11 mouse cellular contexts compared by ENCODE assay signal in genomic region chr6:53398297-53399140, GRCm38 (mm10).
DNase-seq lines count a peak whose midpoint lies in the region; ATAC-seq lines count a peak whose summit lies in the region.
"Had no signal": no experiment of that assay in that cellular context is flagged by ENCODE, and none has a peak within 500 bp of the region (broad histone marks: within the 10 kb centered on the region; RNA-seq: fewer than 3 reads in every experiment).

No protein-coding gene starts in this region.

- H3K27me3 ChIP-seq in hindbrain, embryonic 13.5 days, result no peaks in the 10 kb centered on the region
- no peaks in the 10 kb centered on the region for H3K27me3 ChIP-seq in hindbrain, embryonic 11.5 days (ENCODE audit: control insufficient read depth, insufficient read depth, low read length)

- peaks cover 38% of the 10 kb centered on the region for H3K4me1 ChIP-seq in hindbrain, embryonic 13.5 days (replicated peaks)
- 0 out of 2 replicates have a peak, but pooled peaks cover 4% of the 10 kb centered on the region for H3K4me1 ChIP-seq in hindbrain, embryonic 11.5 days (replicated peaks; ENCODE audit: control insufficient read depth, insufficient read depth, low read length)

- H3K36me3 ChIP-seq in hindbrain, embryonic 13.5 days, result no peaks in the 10 kb centered on the region
- H3K36me3 ChIP-seq in hindbrain, embryonic 11.5 days (ENCODE audit: control insufficient read depth, insufficient read depth, low read length), result no peaks in the 10 kb centered on the region
- H3K36me3 ChIP-seq: G1E had no signal

- ATAC-seq in hindbrain, embryonic 13.5 days (ENCODE audit: low FRiP score), result no peak
- ATAC-seq in hindbrain, embryonic 11.5 days (ENCODE audit: low FRiP score), result no peak
- no peak for ATAC-seq in inflammation-experienced regulatory T-cells, adult 6 months

- peak overlapping the region; percentile 60 for H3K27ac ChIP-seq in hindbrain, embryonic 13.5 days
- H3K27ac ChIP-seq in hindbrain, embryonic 11.5 days (ENCODE audit: low read depth, low read length), result no peak overlapping the region
- H3K27ac ChIP-seq: liver, embryonic 14.5 days had no signal

- 41% methylated on average over 18 of the region's 18 CpGs for WGBS in hindbrain, embryonic 13.5 days
- WGBS in hindbrain, embryonic 11.5 days, result 55% methylated on average over 18 of the region's 18 CpGs

- intact Hi-C loops in left cerebral cortex, postnatal 36 days (cut with DNase I), result no loop called here
- intact Hi-C loops in gastrocnemius, postnatal 36 days (cut with DNase I), result no loop called here

- no peak overlapping the region for H3K4me3 ChIP-seq in hindbrain, embryonic 13.5 days
- H3K4me3 ChIP-seq in hindbrain, embryonic 11.5 days (ENCODE audit: low read depth, low read length), result no peak overlapping the region

- H3K9ac ChIP-seq in hindbrain, embryonic 13.5 days, result no peak overlapping the region; the same call in 1 of the 2 replicates
- no peak overlapping the region for H3K9ac ChIP-seq in hindbrain, embryonic 11.5 days (ENCODE audit: low read depth, low read length)
- H3K9ac ChIP-seq: liver, embryonic 14.5 days had no signal

- H3K4me2 ChIP-seq in hindbrain, embryonic 13.5 days, result peak overlapping the region; percentile 6; the same call in 1 of the 2 replicates
- no peak overlapping the region for H3K4me2 ChIP-seq in hindbrain, embryonic 11.5 days (replicated peaks; ENCODE audit: low read depth, low read length)

- no peak for DNase-seq in hindbrain, embryonic 11.5 days (ENCODE audit: low spot score)
- peak; percentile 44 for DNase-seq in embryo, embryonic 11 days
- DNase-seq in forelimb bud, embryonic 11.5 days (ENCODE audit: low read depth, low spot score), result peak; percentile 67
- peak; percentile 16 for DNase-seq in naive thymus-derived CD4-positive, alpha-beta T cell, adult 2 months (ENCODE audit: low read depth)
- no peak for DNase-seq in left cerebral cortex, postnatal 36 days (ENCODE audit: low spot score in 2 of 2)
- DNase-seq in gastrocnemius, postnatal 36 days, result no peak
- DNase-seq: adrenal gland, postnatal 14 days had no signal

- H3K9me3 ChIP-seq in hindbrain, embryonic 13.5 days, result no peaks in the 10 kb centered on the region
- H3K9me3 ChIP-seq in hindbrain, embryonic 11.5 days (ENCODE audit: control insufficient read depth, low read length), result no peaks in the 10 kb centered on the region

Comparison
In these comparisons a context has a peak if more than half of its experiments do, and no peak if none do; other contexts are left out.
1. DNase-seq: peak in embryo, embryonic 11 days (single experiment), forelimb bud, embryonic 11.5 days (single experiment) and naive thymus-derived CD4-positive, alpha-beta T cell, adult 2 months (single experiment); none in hindbrain, embryonic 11.5 days (single experiment), left cerebral cortex, postnatal 36 days (0 of 2) and gastrocnemius, postnatal 36 days (0 of 2).